Mouse (Mus musculus): ENCODE results near the gene Pclo. TPM values are rescaled to one million over a fixed set of nuclear protein-coding genes. Genes with fewer than 3 reads are reported as not detected.
"Not testable (repeated sequence)": the region's sequence is repeated elsewhere in the genome, so short reads cannot be mapped to it uniquely, and the experiment has no call there.

Pclo gene
- total RNA-seq, 2 experiments from 2014 or later = 0.49 to 0.75 TPM

DNA sequence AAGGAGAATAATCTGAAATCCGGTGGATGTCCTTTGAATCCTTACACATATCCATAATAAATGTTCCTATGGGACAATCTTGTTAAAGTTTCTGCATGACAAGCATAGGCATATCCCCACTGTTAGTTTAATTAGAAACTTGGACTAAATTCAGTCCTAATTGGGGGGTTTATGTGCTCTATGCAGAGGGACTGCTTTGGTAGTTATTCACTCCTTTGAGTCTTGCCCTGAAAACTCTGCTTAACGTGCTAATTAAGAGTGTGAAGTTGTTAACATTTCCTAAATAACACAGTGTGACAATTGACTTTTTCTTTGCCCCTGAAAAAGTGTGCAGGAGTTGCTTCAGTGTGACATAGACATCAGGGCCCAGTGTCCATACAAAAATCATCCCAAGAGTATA, 177.3 kb downstream of the Pclo start:
- DNase-seq = no peak

- DNase-seq = no peak
Observed at GRCm38 (mm10) chr5:14696745-14697144, 182.0 kb downstream of the Pclo start.

- no peak for DNase-seq
Observed at GRCm38 (mm10) chr5:14700900-14701299, 186.2 kb downstream of the Pclo start.

- DNase-seq = no peak
Observed at GRCm38 (mm10) chr5:14705423-14705822, 190.7 kb downstream of the Pclo start.

- DNase-seq = no peak
Observed at GRCm38 (mm10) chr5:14707311-14707710, 192.6 kb downstream of the Pclo start.

GRCm38 (mm10) chr5:14723576-14723975, 208.9 kb downstream of the Pclo start:
- no peak for DNase-seq

DNA sequence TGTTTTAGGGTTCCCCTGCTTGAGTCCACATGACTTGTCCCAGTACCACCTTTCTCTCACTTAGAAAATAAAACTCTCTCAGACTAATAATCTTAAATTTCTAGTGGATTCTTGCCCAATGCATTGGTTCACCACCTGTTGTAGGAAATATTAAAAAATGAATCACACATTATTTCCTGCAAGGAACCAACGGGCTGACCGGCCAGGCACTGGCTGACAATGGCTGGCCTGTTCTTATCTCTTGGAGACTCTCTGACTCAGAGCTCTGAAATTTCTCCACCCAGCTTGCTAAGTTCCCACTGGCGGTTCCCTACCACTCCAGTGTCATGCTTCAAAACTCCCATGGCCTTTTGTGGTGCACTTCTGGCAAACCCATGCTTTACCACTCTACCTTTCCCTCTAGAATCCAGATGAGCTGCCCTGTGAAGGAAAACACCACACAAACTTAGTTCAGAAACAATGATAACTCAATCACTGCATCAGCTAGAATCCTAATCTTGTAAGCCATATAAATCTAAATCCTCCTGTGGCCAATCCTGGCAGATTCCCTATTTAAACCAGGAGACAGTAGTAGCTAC, 214.0 kb downstream of the Pclo start:
- no peak for DNase-seq

DNA sequence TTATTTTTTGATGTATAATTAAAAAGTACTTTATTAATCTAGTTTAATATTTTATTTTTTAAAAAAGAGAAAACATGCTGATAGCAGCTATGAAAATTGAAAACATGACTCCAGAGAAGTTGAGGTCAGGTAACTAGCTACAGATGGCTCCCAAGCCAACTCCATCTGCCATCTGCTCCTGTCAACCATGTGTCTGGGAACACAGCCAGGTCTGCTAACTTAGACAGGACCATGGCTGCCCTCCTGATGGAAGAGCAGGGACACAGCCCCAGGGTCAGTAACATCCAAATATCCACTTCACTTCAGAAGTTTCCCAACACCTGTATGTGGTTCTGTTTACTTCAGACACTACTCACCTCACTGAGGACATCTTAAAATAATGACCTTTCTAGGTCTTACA, 236.2 kb downstream of the Pclo start:
- DNase-seq = peak; percentile 12

DNA sequence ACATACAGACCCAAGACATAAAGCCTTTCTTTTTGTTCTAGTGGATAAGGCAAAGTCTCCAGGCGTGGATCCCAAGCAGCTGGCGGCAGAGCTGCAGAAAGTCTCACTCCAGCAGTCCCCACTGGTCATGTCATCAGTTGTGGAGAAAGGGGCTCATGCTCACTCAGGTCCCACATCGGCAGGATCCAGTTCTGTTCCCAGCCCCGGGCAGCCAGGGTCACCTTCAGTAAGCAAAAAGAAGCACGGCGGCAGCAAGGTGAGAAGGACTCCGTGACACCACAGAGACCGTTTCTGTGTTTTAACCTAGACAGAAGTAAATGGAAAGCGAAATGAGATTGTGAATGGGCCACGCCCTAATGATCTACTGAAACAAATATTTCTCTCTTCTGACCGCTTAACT, 252.0 kb downstream of the Pclo start:
- DNase-seq = no peak

DNA sequence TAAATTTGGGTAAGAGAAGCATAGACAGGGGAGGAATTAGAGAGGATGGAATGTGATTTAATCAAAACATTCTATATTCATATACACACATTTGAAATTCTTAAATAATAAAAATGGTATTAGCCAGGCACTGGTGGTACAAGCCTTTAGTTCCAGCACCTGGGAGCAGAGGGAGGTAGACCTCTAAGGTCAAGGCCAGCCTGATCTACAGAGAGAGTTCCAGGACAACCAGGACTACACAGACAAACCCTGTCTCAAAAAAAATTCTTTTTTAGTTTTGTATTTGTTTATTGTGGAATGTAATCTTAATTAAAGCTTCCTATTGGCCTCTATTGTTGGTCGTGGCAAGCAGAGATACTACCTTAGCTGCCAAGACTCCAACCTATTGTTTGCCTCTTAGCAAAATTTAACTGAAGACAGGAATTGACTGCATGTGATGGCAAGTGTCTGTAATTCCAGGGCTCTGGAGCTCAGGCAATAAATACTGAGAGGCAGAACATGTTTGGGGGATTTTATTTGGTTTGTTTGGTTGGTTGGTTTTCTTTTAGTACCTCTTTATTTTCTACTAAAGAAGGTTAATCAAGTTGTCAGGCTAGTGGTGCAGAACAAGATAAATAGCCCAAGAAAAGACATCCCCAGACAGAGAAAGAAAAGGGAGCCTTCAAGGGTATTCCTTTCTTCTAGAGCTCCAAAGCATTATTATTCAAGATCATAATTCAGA, 267.8 kb downstream of the Pclo start:
- no peak for DNase-seq

DNA sequence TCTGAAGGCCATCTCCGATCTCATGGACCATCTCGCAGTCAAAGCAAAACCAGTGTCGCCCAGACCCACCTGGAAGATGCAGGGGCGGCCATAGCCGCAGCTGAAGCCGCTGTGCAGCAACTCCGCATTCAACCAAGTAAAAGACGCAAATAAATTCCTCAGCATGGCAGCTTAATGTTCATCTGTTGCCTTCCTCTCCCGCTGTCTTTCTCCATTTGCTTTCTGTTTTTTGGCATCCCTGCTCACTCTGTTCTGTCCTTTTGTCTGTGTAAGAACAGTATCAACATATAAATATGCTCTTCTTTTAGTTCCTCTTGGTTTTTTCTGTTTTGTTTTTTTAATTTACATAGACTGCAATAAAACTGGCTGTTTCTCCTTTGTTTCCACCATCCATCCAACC, 279.2 kb downstream of the Pclo start:
- DNase-seq = no peak

DNA sequence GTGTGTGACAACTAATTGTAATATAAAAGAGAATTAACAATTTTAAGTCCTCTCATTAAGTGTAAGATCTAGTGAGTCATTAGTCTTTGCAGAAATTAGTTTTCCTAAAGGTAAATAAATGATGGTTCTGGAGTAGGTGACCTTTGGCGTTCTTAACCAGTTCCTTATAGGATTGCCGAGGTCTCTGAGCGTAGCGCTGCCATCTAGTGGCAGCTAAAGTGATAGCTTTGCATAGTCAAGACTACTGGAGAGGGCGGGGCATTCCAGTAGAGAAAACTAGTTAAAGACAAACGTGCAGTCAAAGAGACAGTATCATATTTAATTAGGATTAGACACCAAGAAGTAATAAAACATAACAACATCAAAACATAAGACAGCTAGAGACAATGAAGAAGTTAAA, 292.4 kb downstream of the Pclo start:
- DNase-seq = peak; percentile 9

- DNase-seq = no peak
Observed at GRCm38 (mm10) chr5:14833165-14833860, 318.6 kb downstream of the Pclo start.

DNA sequence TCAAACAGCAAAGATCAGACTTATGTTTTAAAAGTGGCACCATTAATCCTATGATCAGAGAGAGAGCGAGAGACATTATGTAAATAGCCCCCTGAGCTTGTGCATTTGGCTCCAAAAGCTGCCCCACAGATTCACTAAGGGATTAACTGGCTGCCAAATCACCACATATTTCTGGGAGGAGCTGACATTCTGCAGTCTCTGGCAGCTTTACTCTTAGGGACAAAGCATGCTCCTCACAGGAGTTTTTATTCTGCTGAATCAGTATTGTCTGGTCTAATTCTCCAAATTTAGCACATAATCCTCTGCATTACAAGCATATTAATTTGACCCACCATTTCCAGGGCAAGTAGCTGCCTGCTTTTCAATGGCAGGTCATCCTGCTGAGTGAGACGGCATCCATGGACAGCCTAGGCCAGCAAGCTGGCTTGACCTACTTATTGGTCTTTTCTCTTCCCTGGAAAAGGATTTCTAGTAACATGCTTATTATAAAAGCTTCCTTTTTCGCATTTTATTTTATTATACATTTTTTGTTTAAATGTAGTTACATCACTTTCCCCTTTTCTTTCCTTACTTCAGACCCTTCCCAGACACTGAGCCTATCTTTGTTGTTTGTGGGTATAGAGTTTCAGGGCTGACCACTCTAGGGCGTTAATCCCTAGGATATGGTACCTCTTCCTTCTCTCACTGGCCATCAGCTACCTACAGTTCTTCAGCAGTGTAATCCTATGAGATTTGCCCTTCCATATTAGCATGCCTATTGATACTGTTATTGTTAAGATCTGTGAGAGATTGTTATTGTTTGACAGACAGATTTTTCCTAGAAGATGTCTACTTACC, 319.7 kb downstream of the Pclo start:
- no peak for DNase-seq

DNA sequence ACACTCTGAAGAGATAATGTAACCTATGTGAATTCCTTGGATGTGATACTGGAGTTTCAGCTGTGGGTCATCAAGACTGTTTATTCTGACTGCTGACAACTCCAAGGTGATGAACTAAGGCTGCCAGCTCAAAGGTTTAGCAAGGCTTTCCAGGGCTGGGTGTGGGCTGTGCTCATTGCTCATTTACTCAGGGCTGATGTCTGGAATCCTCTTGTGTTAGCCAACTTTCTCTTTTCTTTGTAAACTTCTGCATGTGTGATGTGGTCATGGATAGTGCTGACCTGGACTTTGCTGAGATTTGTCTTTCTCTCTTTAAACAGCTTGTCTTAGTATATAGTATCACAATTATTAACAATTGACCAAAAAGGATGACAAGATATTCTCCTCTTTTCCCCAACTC, 338.9 kb downstream of the Pclo start:
- DNase-seq = no peak

DNA sequence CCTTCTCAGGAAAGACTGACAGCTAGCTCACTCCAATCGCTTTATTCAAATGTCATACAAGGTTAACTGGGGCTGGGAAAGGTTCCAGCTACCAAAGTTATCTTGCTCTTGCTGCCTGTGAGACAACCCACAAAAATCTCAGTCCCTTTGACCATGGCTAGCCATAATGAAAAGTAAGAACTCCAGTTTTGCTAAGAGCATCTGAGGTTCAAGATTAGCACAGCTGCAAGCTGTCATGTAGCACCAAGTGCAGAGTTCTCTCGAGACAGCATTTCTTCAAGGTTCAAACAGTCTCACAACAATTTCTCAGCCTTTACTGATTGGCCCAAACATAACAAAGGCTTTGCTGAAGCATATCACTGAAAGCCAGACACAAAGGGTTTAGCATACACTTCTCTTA, 370.6 kb downstream of the Pclo start:
- not testable (repeated sequence) for DNase-seq

DNA sequence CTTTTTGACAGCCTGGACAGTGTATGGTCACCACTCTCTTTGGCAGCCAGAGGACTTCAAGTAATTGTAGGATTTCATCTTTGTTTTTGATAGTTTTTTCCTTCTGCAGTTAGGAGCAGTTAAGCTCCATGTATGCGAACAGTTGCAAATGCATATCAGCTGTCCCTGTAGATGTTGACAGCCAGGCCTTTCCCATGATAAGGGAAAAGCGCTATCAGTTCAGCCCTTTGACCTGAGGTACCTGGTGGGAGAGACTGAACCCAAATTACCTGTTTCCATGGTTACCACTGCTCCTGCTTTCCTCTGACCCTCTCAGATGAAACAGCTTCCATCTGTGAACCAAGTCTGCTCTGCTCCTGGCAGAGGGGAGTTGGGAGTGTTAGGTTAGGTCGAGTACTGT, 377.5 kb downstream of the Pclo start:
- no peak for DNase-seq

DNA sequence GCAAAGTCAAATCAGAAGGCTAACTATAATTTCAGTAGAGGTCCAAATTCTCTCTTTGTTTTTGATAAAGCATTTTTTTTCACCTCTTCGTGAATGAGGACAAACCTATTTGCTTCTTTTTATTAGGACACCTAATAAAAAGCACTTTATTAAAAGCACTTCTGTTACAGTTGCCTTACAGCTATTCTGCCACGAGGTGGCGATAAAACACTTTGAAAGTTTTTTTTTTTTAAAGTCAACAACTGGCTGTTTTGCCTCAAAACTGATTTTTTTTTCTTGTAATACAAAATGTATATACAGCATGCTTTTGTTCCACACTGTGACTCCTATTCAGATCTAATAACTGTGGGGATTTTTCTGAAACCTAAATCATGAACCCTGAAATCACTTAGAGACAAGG, 388.8 kb downstream of the Pclo start:
- not testable (repeated sequence) for DNase-seq
